Mouse (Mus musculus) liver, adult 2 months (tissue): Measurements from ENCODE around the gene E130311K13Rik. TPM values are rescaled to one million over a fixed set of nuclear protein-coding genes. Genes with fewer than 3 reads are reported as not detected.
A peak's percentile ranks its signal among the peaks of the same experiment; 100 is the strongest.

ENCODE experiments used
- DNase-seq: peaks from one replicate; pipeline ENCODE4 v3.0.0-alpha.2; 2011; ENCODE audit warnings: low read depth, low spot score; ENCODE audit errors: extremely low read depth
- H3K27ac ChIP-seq: fragments of 200-500 bp; replicated peaks from 2 replicates; pipeline ENCODE4 v1.5.1; 2012; ENCODE audit warnings: low read depth, mild to moderate bottlenecking, control low read depth, inconsistent platforms, low read length; ENCODE audit not compliant: insufficient read depth
- H3K27me3 ChIP-seq: fragments of 200-500 bp; 2 replicates; pipeline ENCODE4 v1.6.1; 2012; ENCODE audit warnings: mild to moderate bottlenecking, moderate library complexity, low read length, inconsistent platforms; ENCODE audit not compliant: control insufficient read depth, insufficient read depth
- H3K36me3 ChIP-seq: fragments of 200-500 bp; 2 replicates; pipeline ENCODE4 v1.6.1; 2012; ENCODE audit warnings: low read length, inconsistent platforms; ENCODE audit not compliant: control insufficient read depth, insufficient read depth
- H3K4me1 ChIP-seq: fragments of 200-500 bp; 2 replicates; pipeline ENCODE4 v1.6.1; 2011; ENCODE audit warnings: low read length; ENCODE audit not compliant: control insufficient read depth, insufficient read depth
- H3K4me3 ChIP-seq: fragments of 200-500 bp; 2 replicates; pipeline ENCODE4 v1.5.1; 2011; ENCODE audit warnings: low read depth, mild to moderate bottlenecking, control low read depth, low read length, moderate library complexity; ENCODE audit not compliant: insufficient read depth
- H3K79me2 ChIP-seq: fragments of 200-500 bp; 2 replicates; pipeline ENCODE4 v1.6.1; 2012; ENCODE audit warnings: inconsistent platforms, mild to moderate bottlenecking, low read length, moderate library complexity; ENCODE audit not compliant: control insufficient read depth, insufficient read depth
- H3K9ac ChIP-seq: fragments of 200-500 bp; 2 replicates; pipeline ENCODE4 v1.6.1; 2012; ENCODE audit warnings: low read depth, mild to moderate bottlenecking, control low read depth, inconsistent platforms, low read length
- CTCF ChIP-seq: fragments of 200-500 bp; IDR thresholded peaks from 2 replicates; pipeline ENCODE4 v1.5.1; 2011; ENCODE audit warnings: low read depth, low read length, control low read depth
- POLR2A ChIP-seq: fragments of 200-500 bp; IDR thresholded peaks from 2 replicates; pipeline ENCODE4 v1.6.1; 2011; ENCODE audit warnings: low read length, control low read depth; ENCODE audit not compliant: insufficient read depth; ENCODE audit errors: extremely low read depth
- WGBS: fragments of 180-500 bp; shearing (Covaris S2); methylation state at CpG from one replicate; pipeline ENCODE4 v1.1.7; 2018; 5-methylcytosine and 5-hydroxymethylcytosine counted together
- polyA plus RNA-seq: library from polyadenylated mRNA; depleted of rRNA; stranded (reverse); fragments of >200 nt; gene quantifications from 2 replicates; pipeline ENCODE4 v1.2.3, GENCODE M21; 2012
- total RNA-seq: library from RNA; depleted of rRNA; stranded (reverse); fragments of >200 nt; gene quantifications from 2 replicates; pipeline ENCODE4 v1.2.3, GENCODE M21; 2014

Gene E130311K13Rik
- total and polyA plus RNA-seq, 2 experiments = 6.0 to 8.9 TPM

DNA sequence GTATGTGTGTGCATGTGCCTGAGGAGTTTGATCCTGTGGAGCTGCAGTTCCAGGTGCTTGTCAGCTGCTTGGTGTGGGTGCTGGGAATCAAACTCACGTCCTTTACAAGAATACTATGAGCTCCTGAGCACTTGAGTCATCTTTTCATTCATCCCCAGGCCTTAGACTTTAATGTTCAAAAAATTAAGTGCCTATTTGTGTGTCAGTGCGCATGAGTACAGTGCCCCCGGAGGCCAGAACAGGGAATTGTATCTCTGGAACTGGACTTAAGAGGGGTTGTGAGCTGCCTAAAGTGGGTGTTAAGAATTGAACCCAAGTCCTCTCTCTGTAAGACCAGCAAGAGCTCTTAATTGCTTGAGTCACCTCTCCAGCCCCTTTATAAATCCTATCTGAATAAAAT lies 9.6 kb downstream of the E130311K13Rik start:
- 77% methylated on average over 3 of the region's 3 CpGs for WGBS
- Histone ChIP-seq H3K4me3 (no peak overlapping the region), H3K27ac (no peak overlapping the region), H3K36me3 (peaks cover 15% of the 10 kb centered on the region), H3K4me1 (no peaks in the 10 kb centered on the region), H3K79me2 (no peaks in the 10 kb centered on the region), H3K27me3 (no peaks in the 10 kb centered on the region), H3K9ac (no peak overlapping the region)
- DNase-seq = no peak
- peak; percentile 56; the same call in 1 of the 2 replicates for TF ChIP-seq CTCF
- TF ChIP-seq POLR2A = no peak

DNA sequence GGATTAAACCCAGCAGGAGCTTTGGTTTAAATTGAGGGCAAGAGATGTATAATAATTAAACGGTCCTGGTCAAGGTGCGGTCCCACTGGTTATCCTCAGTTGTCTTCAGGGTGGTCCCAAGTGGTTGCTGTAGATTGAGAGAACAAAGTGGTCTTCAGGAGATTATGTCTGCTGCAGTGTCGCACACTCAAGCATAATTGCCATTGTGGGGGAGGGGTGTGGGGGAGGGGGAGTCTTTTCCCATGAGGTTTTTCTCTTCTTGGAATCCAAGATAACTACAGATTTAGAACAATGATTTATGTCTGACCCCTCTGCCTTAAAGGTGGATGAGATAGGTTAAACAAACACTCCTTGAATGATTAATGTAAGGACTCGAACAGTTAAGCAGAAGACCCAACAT lies 19.0 kb downstream of the E130311K13Rik start:
- DNase-seq = no peak
- Histone ChIP-seq H3K36me3 (peaks cover 4% of the 10 kb centered on the region; the same call in 1 of the 2 replicates), H3K4me3 (no peak overlapping the region), H3K9ac (no peak overlapping the region), H3K4me1 (no peaks in the 10 kb centered on the region), H3K79me2 (no peaks in the 10 kb centered on the region), H3K27ac (no peak overlapping the region), H3K27me3 (no peaks in the 10 kb centered on the region)
- 83% methylated on average over 4 of the region's 4 CpGs for WGBS
- TF ChIP-seq CTCF = no peak
- TF ChIP-seq POLR2A = no peak

DNA sequence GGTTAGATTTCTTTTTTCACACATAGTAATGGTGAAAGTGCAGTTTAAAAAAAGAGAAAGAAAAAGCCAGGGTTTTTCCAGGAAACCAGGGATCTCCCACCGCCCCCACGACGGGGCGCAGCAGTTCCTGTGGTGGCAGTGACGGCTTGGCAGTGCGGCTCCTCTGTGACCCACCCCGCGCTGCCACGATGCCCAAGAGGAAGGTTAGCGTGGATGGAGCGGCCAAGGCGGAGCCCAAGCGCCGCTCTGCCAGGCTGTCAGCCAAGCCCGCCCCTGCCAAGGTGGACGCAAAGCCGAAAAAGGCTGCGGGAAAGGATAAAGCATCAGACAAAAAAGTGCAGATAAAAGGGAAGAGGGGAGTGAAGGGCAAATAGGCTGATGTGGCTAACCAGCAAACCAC lies 24.0 kb downstream of the E130311K13Rik start:
- no peak for DNase-seq
- H3K27ac ChIP-seq = no peak overlapping the region
- no peaks in the 10 kb centered on the region for H3K4me1 ChIP-seq
- no peak overlapping the region for H3K4me3 ChIP-seq
- no peaks in the 10 kb centered on the region for H3K27me3 ChIP-seq
- no peaks in the 10 kb centered on the region for H3K79me2 ChIP-seq
- H3K36me3 ChIP-seq = no peaks in the 10 kb centered on the region
- H3K9ac ChIP-seq = no peak overlapping the region
- 6% methylated on average over 18 of the region's 18 CpGs for WGBS
- no peak for TF ChIP-seq POLR2A
- no peak for TF ChIP-seq CTCF

DNA sequence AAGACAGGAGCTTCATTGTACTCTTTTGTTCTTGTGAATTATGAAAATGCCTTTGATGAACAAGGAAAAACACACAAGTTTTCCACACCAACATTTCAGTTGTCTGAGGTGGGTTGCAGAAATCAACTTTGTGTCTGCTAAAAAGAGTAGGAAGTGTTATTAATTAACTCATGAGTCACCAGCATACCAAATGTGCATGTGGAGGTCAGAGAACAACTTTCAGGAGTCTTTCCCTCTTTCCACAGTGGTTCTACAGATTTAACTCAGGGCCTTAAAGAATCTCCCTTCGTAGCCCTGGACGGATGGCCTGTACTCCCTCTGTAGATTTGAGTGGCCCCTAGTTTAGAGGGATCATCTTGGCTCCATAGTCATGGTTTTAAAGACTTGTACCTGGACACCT lies 25.1 kb downstream of the E130311K13Rik start:
- TF ChIP-seq POLR2A = no peak
- no peak for TF ChIP-seq CTCF
- no peaks in the 10 kb centered on the region for H3K36me3 ChIP-seq
- DNase-seq = no peak
- no peaks in the 10 kb centered on the region; the same call in 1 of the 2 replicates for H3K27me3 ChIP-seq
- H3K4me1 ChIP-seq = peaks cover 3% of the 10 kb centered on the region
- H3K79me2 ChIP-seq = no peaks in the 10 kb centered on the region
- H3K27ac ChIP-seq = no peak overlapping the region
- 75% methylated on average over 2 of the region's 2 CpGs for WGBS
- no peak overlapping the region for H3K9ac ChIP-seq
- no peak overlapping the region for H3K4me3 ChIP-seq

DNA sequence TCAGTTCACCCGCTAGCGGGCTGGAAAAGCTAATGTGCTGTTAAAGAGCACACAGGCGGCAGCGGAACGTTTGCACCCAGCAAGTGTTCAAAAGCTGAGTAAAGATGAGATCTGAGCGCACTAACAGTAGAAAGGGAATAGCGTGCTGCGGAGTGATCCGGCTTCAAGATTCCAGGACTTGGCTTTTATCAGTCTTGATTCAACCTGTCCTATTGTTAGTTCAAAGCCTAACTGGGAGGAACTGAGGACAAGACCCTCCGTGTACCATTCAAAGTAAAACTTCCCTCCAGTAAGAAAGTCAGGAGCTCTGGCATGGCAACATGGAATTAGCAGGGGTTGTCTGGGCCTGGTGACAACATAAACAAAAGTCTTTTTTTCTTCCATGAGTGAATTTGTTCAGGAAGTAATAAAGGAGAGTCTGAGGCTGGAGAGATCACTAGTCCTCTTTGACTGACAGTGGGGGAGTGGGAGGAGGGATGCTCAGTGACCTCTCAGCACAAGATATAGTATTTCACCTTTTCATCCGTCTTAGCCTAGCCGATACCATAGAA lies 29.2 kb downstream of the E130311K13Rik start:
- no peaks in the 10 kb centered on the region; the same call in 1 of the 2 replicates for H3K27me3 ChIP-seq
- DNase-seq = no peak
- no peak overlapping the region for H3K9ac ChIP-seq
- no peak overlapping the region for H3K4me3 ChIP-seq
- no peaks in the 10 kb centered on the region for H3K36me3 ChIP-seq
- TF ChIP-seq POLR2A (no peak), CTCF (no peak)
- no peaks in the 10 kb centered on the region for H3K79me2 ChIP-seq
- 28% methylated on average over 12 of the region's 12 CpGs for WGBS
- no peak overlapping the region for H3K27ac ChIP-seq
- H3K4me1 ChIP-seq = peaks cover 5% of the 10 kb centered on the region

DNA sequence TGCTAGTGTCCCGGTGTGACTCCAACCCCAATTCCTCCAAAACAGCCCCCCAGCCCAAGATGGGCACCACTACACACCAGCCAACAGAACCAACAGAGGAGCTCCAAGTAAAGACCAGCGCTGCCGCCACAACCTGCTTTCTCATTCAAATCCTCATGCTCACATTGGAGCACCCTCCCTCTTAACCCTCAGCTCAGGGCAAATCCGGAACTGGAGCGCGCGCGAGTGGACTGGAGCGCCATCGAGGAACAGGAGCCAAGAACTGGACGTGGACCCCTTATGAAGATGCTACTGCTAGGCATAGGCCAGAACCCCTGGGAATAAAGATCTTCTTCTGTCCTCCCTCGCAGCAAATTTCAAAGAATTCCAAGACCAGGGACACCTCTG lies 30.0 kb downstream of the E130311K13Rik start, which contains the start of gene Plch1:
Gene Plch1 (minus strand): TSS at position 164 of the 387 bp plus-strand sequence.
- H3K9ac ChIP-seq = peak within 1 kb of the TSS; percentile 23; the same call in 1 of the 2 replicates
- H3K27ac ChIP-seq = no peak within 1 kb of the TSS
- no peaks in the 10 kb centered on the region for H3K79me2 ChIP-seq
- no peak for TF ChIP-seq CTCF
- WGBS = 1% methylated on average over 12 of the region's 12 CpGs
- H3K36me3 ChIP-seq = no peaks in the 10 kb centered on the region
- peak; percentile 3 for DNase-seq
- H3K4me1 ChIP-seq = peaks cover 5% of the 10 kb centered on the region
- peak within 1 kb of the TSS; percentile 59 for H3K4me3 ChIP-seq
- no peaks in the 10 kb centered on the region; the same call in 1 of the 2 replicates for H3K27me3 ChIP-seq
